Mouse (Mus musculus): ENCODE results near the gene Gm21750.

DNA sequence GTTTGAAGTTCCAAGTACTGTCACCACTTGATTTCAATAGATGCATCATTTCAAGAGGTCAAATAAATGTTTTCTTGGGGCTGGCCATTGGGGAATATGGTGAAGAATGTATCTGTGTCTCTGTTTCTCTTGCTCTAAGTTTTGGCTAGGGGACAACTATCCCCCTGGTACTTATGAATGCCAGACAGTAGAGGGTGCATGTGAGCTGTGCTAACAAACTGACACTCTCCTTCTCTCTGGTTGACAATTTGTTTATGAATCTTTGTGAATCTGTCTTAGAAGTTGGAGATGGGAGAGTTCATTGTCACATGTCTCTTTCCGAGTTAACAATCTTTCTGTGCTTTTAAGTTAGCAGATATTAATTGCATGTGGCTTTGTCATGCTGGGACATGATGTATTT is 39.2 kb downstream of the Gm21750 start:
- TF ChIP-seq POLR2A (IDR thresholded peaks at IDR 0.05; ENCODE audit: low read depth, low read length) (no peak), CTCF (IDR thresholded peaks at IDR 0.05; ENCODE audit: borderline replicate concordance, insufficient read depth, low read length) (no peak)

Data from embryonic fibroblast, embryonic 13.5 days (primary cell).